Mouse (Mus musculus): ENCODE results near the gene Lsm11. TPM values are rescaled to one million over a fixed set of nuclear protein-coding genes. Genes with fewer than 3 reads are reported as not detected.
A peak's percentile ranks its signal among the peaks of the same experiment; 100 is the strongest.

Gene Lsm11
- polyA plus RNA-seq (2015; fragmentation: Nextera tagmentation; extraction: Ambion mirVana): 2.3 and 2.5 TPM in 2 replicates

GRCm38 (mm10) chr11:45944643-45945156, at the start of gene Lsm11:
Lsm11 (minus strand) TSS chr11:45944935.
- H3K9me3 ChIP-seq (replicated peaks): no peaks in the 10 kb centered on the region
- H3K9ac ChIP-seq: peak within 1 kb of the TSS; percentile 77
- WGBS (ENCODE audit: insufficient replicate concordance): 0% methylated on average over 52 of the region's 55 CpGs
- peak; percentile 91 for ATAC-seq (ENCODE audit: insufficient read depth)
- H3K4me1 ChIP-seq (replicated peaks): peaks cover 22% of the 10 kb centered on the region
- peaks cover 14% of the 10 kb centered on the region for H3K36me3 ChIP-seq (replicated peaks)
- peak within 1 kb of the TSS; percentile 87 for H3K4me3 ChIP-seq (replicated peaks)
- peak within 1 kb of the TSS; percentile 66 for H3K27ac ChIP-seq (replicated peaks)
- H3K27me3 ChIP-seq: no peaks in the 10 kb centered on the region
- peak within 1 kb of the TSS; percentile 99 for H3K4me2 ChIP-seq

- H3K4me3 ChIP-seq (replicated peaks): no peak overlapping the region
- peak overlapping the region; percentile 45 for H3K4me2 ChIP-seq
- 41% methylated on average over 13 of the region's 13 CpGs for WGBS (ENCODE audit: insufficient replicate concordance)
Observed at GRCm38 (mm10) chr11:45992087-45992486, 47.4 kb upstream of the Lsm11 start.

GRCm38 (mm10) chr11:45991604-45992003, 46.9 kb upstream of the Lsm11 start:
- peaks cover 17% of the 10 kb centered on the region; the same call in 1 of the 2 replicates for H3K27me3 ChIP-seq
- no peak overlapping the region for H3K9ac ChIP-seq
- H3K27ac ChIP-seq (replicated peaks): no peak overlapping the region
- H3K4me3 ChIP-seq (replicated peaks): 0 out of 2 replicates have a peak overlapping the region, but pooled peaks have one; percentile 5
- H3K36me3 ChIP-seq (replicated peaks): no peaks in the 10 kb centered on the region
- WGBS (ENCODE audit: insufficient replicate concordance): 12% methylated on average over 16 of the region's 16 CpGs
- ATAC-seq (ENCODE audit: insufficient read depth): no peak
- peak overlapping the region; percentile 45 for H3K4me2 ChIP-seq
- no peaks in the 10 kb centered on the region for H3K9me3 ChIP-seq (replicated peaks)
- H3K4me1 ChIP-seq (replicated peaks): no peaks in the 10 kb centered on the region

More at GRCm38 (mm10) chr11:45992087-45992486, 47.4 kb upstream of the Lsm11 start:
- H3K27me3 ChIP-seq: peaks cover 17% of the 10 kb centered on the region; the same call in 1 of the 2 replicates
- ATAC-seq (ENCODE audit: insufficient read depth): no peak
- H3K9me3 ChIP-seq (replicated peaks): no peaks in the 10 kb centered on the region
- no peak overlapping the region for H3K27ac ChIP-seq (replicated peaks)
- no peaks in the 10 kb centered on the region for H3K36me3 ChIP-seq (replicated peaks)
- H3K9ac ChIP-seq: no peak overlapping the region
- H3K4me1 ChIP-seq (replicated peaks): no peaks in the 10 kb centered on the region

GRCm38 (mm10) chr11:45980893-45981253, 36.1 kb upstream of the Lsm11 start:
- Histone ChIP-seq H3K4me3 (replicated peaks) (peak overlapping the region; percentile 60), H3K27me3 (peaks cover 47% of the 10 kb centered on the region), H3K9me3 (replicated peaks) (no peaks in the 10 kb centered on the region), H3K4me1 (replicated peaks) (peaks cover 13% of the 10 kb centered on the region; the same call in 1 of the 2 replicates), H3K4me2 (peak overlapping the region; percentile 77), H3K36me3 (replicated peaks) (no peaks in the 10 kb centered on the region), H3K27ac (replicated peaks) (no peak overlapping the region), H3K9ac (no peak overlapping the region; the same call in 1 of the 2 replicates)
- ATAC-seq (ENCODE audit: insufficient read depth): no peak
- 47% methylated on average over 19 of the region's 19 CpGs for WGBS (ENCODE audit: insufficient replicate concordance)

GRCm38 (mm10) chr11:45979946-45980892, 35.5 kb upstream of the Lsm11 start, which contains the start of gene Sox30:
Sox30 (plus strand) TSS chr11:45980310.
- Histone ChIP-seq H3K27ac (replicated peaks) (no peak within 1 kb of the TSS), H3K36me3 (replicated peaks) (no peaks in the 10 kb centered on the region), H3K9ac (peak within 1 kb of the TSS; percentile 46; the same call in 1 of the 2 replicates), H3K4me2 (peak within 1 kb of the TSS; percentile 77), H3K9me3 (replicated peaks) (no peaks in the 10 kb centered on the region), H3K4me3 (replicated peaks) (peak within 1 kb of the TSS; percentile 60), H3K4me1 (replicated peaks) (peaks cover 13% of the 10 kb centered on the region; the same call in 1 of the 2 replicates), H3K27me3 (peaks cover 45% of the 10 kb centered on the region)
- peak; percentile 64 for ATAC-seq (ENCODE audit: insufficient read depth)
- WGBS (ENCODE audit: insufficient replicate concordance): 9% methylated on average over 107 of the region's 115 CpGs

GRCm38 (mm10) chr11:45976061-45976460, 31.3 kb upstream of the Lsm11 start:
- H3K9me3 ChIP-seq (replicated peaks): no peaks in the 10 kb centered on the region
- no peak overlapping the region for H3K27ac ChIP-seq (replicated peaks)
- H3K4me2 ChIP-seq: no peak overlapping the region
- peaks cover 12% of the 10 kb centered on the region; the same call in 1 of the 2 replicates for H3K4me1 ChIP-seq (replicated peaks)
- 55% methylated on average over 3 of the region's 3 CpGs for WGBS (ENCODE audit: insufficient replicate concordance)
- H3K9ac ChIP-seq: no peak overlapping the region
- peaks cover 35% of the 10 kb centered on the region for H3K27me3 ChIP-seq
- no peaks in the 10 kb centered on the region for H3K36me3 ChIP-seq (replicated peaks)
- no peak overlapping the region for H3K4me3 ChIP-seq (replicated peaks)
- no peak for ATAC-seq (ENCODE audit: insufficient read depth)

- no peak overlapping the region for H3K4me2 ChIP-seq
- WGBS (ENCODE audit: insufficient replicate concordance): 69% methylated on average over 8 of the region's 8 CpGs
- H3K27ac ChIP-seq (replicated peaks): no peak overlapping the region
- H3K4me3 ChIP-seq (replicated peaks): no peak overlapping the region
- H3K9me3 ChIP-seq (replicated peaks): no peaks in the 10 kb centered on the region
- no peaks in the 10 kb centered on the region for H3K4me1 ChIP-seq (replicated peaks)
- peaks cover 19% of the 10 kb centered on the region for H3K27me3 ChIP-seq
- no peak overlapping the region for H3K9ac ChIP-seq
- no peak for ATAC-seq (ENCODE audit: insufficient read depth)
- H3K36me3 ChIP-seq (replicated peaks): no peaks in the 10 kb centered on the region
Observed at GRCm38 (mm10) chr11:45974466-45974865, 29.7 kb upstream of the Lsm11 start.

- H3K4me2 ChIP-seq: no peak overlapping the region
- H3K4me3 ChIP-seq (replicated peaks): no peak overlapping the region
- H3K9me3 ChIP-seq (replicated peaks): no peaks in the 10 kb centered on the region
- no peaks in the 10 kb centered on the region for H3K4me1 ChIP-seq (replicated peaks)
- H3K9ac ChIP-seq: no peak overlapping the region
- H3K27ac ChIP-seq (replicated peaks): no peak overlapping the region
- 55% methylated on average over 5 of the region's 5 CpGs for WGBS (ENCODE audit: insufficient replicate concordance)
- no peaks in the 10 kb centered on the region for H3K36me3 ChIP-seq (replicated peaks)
- peaks cover 13% of the 10 kb centered on the region for H3K27me3 ChIP-seq
- no peak for ATAC-seq (ENCODE audit: insufficient read depth)
Observed at GRCm38 (mm10) chr11:45973635-45974034, 28.9 kb upstream of the Lsm11 start.

- no peak overlapping the region for H3K9ac ChIP-seq
- no peaks in the 10 kb centered on the region for H3K9me3 ChIP-seq (replicated peaks)
- H3K4me3 ChIP-seq (replicated peaks): no peak overlapping the region
- H3K27ac ChIP-seq (replicated peaks): no peak overlapping the region
- WGBS (ENCODE audit: insufficient replicate concordance): 60% methylated on average over 3 of the region's 3 CpGs
- no peak for ATAC-seq (ENCODE audit: insufficient read depth)
- no peaks in the 10 kb centered on the region for H3K27me3 ChIP-seq
- H3K4me2 ChIP-seq: no peak overlapping the region
- no peaks in the 10 kb centered on the region for H3K36me3 ChIP-seq (replicated peaks)
- no peaks in the 10 kb centered on the region for H3K4me1 ChIP-seq (replicated peaks)
Observed at GRCm38 (mm10) chr11:45968466-45968865, 23.7 kb upstream of the Lsm11 start.

GRCm38 (mm10) chr11:45966896-45967295, 22.2 kb upstream of the Lsm11 start:
- Histone ChIP-seq H3K27ac (replicated peaks) (no peak overlapping the region), H3K9ac (no peak overlapping the region), H3K9me3 (replicated peaks) (no peaks in the 10 kb centered on the region), H3K27me3 (no peaks in the 10 kb centered on the region), H3K4me3 (replicated peaks) (no peak overlapping the region), H3K4me2 (no peak overlapping the region), H3K4me1 (replicated peaks) (no peaks in the 10 kb centered on the region), H3K36me3 (replicated peaks) (no peaks in the 10 kb centered on the region)
- WGBS (ENCODE audit: insufficient replicate concordance): 53% methylated on average over 4 of the region's 4 CpGs
- ATAC-seq (ENCODE audit: insufficient read depth): no peak

GRCm38 (mm10) chr11:45960003-45960402, 15.3 kb upstream of the Lsm11 start:
- Histone ChIP-seq H3K9ac (no peak overlapping the region), H3K4me3 (replicated peaks) (no peak overlapping the region)
- 69% methylated on average over 5 of the region's 5 CpGs for WGBS (ENCODE audit: insufficient replicate concordance)

More at GRCm38 (mm10) chr11:45960003-45960402, 15.3 kb upstream of the Lsm11 start:
- Histone ChIP-seq H3K4me1 (replicated peaks) (0 out of 2 replicates have a peak, but pooled peaks cover 2% of the 10 kb centered on the region), H3K27ac (replicated peaks) (no peak overlapping the region), H3K36me3 (replicated peaks) (no peaks in the 10 kb centered on the region), H3K27me3 (0 out of 2 replicates have a peak, but pooled peaks cover 4% of the 10 kb centered on the region), H3K4me2 (no peak overlapping the region), H3K9me3 (replicated peaks) (no peaks in the 10 kb centered on the region)
- no peak for ATAC-seq (ENCODE audit: insufficient read depth)

Data from liver, embryonic 15.5 days (tissue).